Mouse (Mus musculus): Measurements from ENCODE around the gene Arl1. TPM values are rescaled to one million over a fixed set of nuclear protein-coding genes. Genes with fewer than 3 reads are reported as not detected.

The Arl1 gene
- polyA plus RNA-seq (2021): 135 TPM

DNA sequence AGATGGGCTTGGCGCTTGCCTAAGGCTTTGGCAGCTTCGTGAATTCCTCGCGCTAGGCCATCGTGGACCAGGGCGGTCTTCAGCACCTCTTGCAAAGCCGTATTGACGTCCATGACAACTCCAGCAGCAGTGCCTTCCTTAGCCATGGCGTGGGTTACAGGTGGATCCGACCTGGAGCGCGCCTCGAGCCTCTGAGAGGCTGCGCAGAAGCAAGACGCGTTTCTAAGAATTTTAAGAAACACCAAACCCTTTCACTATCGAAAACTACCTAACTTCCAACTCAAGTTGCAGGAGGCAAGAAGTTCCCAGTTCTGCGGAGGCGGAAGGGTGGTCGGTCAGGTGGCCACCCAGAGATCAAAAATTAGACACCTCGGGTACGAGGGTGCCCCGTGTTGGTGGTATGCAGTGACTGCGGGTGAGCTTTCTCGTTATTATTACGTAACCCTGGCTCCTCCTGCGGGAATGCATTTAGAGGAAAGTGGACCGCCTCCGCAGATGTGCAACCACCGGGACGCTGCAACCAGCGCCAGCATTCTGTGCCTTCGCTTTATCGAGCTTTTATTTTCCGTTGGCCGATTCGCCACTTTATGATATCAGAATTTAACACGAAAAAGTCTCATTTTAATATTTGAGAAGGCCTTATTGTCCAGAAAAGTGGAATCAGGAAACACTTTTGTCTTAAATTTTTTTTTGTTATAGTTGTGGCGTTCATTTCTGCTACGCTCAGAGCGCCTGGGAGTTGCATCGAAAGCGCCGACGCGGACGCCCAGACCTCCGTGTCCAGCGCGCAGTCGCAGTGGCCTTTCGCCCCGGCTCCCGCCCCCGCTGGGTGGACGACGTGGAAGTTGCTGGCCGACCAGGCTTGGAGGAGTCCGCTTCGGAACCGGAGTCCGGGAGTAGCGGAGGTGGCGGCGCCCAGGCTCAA is at the start of gene Arl1:
Gene Arl1, plus strand, starts transcription at position 288 of the 925 bp plus-strand sequence.
- no peaks in the 10 kb centered on the region for H3K27me3 ChIP-seq
- in situ Hi-C loops (cut with MboI; ENCODE audit: low pct_unique_long_range_greater_than_20kb): no loop called here
- ChIA-PET CTCF (no interaction called here), POLR2A (interaction anchor here (0.6 to 0.7 kb wide), 4 partner anchors 94 to 1908 kb away, joined by 3 to 5 read pairs (median 4); no protein-coding TSS in a partner anchor)
- peak; percentile 94 for ATAC-seq
- TF ChIP-seq CTCF (IDR thresholded peaks at IDR 0.05): no peak
- peak; percentile 89 for DNase-seq (ENCODE audit: low read depth, low spot score)

DNA sequence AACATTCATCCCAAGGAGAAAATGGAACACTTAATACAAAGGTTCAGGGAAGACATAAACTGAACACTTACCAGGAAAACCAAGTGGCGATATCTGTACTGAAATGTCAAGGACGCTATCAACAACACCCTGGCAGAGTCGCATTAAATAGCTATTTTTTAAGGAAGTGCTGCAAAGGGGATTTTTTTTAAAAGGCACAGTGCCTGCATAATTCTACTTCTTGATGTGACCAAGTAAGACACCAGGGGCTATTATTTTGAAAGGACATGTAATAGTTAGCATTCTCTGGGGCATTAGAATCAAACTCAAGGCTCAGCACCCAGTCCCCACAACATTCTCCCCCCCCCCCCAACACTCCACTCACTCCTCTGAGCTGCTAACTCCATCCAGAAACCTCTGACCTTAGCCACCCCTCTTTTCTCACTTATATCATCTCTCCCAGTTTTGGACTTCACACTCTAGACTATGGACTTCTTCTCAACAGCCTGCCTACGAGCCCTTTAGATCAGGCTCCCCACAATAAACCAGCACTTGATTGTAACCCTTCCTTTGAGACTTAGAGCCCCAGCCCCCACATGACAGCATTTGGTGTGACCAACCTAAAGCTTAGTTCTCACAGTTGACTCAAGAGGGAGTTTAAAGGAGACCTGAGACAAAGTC is 47.6 kb upstream of the Arl1 start:
- no peak for TF ChIP-seq CTCF (IDR thresholded peaks at IDR 0.05)
- CTCF ChIA-PET: interaction anchor here (1.6 kb wide), 1 partner anchor 9 kb away, joined by 3 read pairs; no protein-coding TSS in a partner anchor
- ATAC-seq: no peak
- no peak for DNase-seq (ENCODE audit: low read depth, low spot score)
- POLR2A ChIA-PET: interaction anchor here (0.6 kb wide), 1 partner anchor 1238 kb away, joined by 3 read pairs; no protein-coding TSS in a partner anchor
- in situ Hi-C loops (cut with MboI; ENCODE audit: low pct_unique_long_range_greater_than_20kb): no loop called here
- H3K27me3 ChIP-seq: peaks cover 13% of the 10 kb centered on the region

DNA sequence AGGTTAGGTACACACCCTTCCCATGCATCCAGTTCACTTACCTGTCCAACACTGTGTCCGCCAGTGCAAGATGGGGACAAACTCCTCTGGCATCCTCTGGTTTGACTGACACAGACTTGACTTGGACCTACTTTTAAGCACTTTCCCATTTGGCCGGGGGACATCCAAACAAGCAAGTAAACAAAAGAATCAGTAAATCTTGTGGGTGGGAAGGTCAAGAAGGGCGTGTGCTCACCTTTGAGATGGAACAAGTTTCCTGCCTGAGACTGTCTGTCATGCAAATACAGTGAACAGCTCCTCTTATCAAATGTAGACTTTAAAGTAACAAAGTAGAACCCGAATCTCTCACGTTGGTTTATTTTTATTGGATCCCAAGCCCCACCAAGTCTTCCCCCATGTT is 45.7 kb upstream of the Arl1 start, which contains the start of gene Spic:
Gene Spic, minus strand, starts transcription at position 91 of the 400 bp plus-strand sequence.
- CTCF ChIA-PET: no interaction called here
- no peak for DNase-seq (ENCODE audit: low read depth, low spot score)

DNA sequence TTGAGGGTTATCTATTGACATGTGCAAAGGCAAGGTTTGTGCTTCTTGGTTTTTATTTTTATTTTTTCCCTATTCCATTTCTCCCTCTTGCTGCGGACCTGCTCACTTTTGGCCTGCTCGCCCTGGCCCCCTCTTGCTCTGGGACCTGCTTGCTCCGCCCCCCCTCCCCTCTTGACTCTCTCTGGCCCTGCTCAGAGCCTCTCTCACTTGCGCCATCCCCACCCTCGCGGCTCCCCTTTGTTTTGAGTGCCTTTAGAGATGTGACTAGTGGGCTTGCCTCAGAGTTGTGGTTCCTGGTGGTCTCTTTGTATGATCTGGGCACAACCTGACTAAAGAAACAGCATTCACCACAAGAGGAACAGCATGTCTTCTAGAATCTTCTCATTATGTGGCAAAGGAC is 29.7 kb upstream of the Arl1 start:
- TF ChIP-seq CTCF (IDR thresholded peaks at IDR 0.05): no peak
- ChIA-PET CTCF (no interaction called here), POLR2A (no interaction called here)
- H3K27me3 ChIP-seq: peaks cover 4% of the 10 kb centered on the region
- DNase-seq (ENCODE audit: low read depth, low spot score) (no peak), ATAC-seq (no peak)
- in situ Hi-C loops (cut with MboI; ENCODE audit: low pct_unique_long_range_greater_than_20kb): no loop called here

More for the DNA sequence above, 45.7 kb upstream of the Arl1 start, which contains the start of gene Spic:
- POLR2A ChIA-PET: no interaction called here
- H3K27me3 ChIP-seq: peaks cover 11% of the 10 kb centered on the region
- no peak for ATAC-seq
- in situ Hi-C loops (cut with MboI; ENCODE audit: low pct_unique_long_range_greater_than_20kb): no loop called here
- TF ChIP-seq CTCF (IDR thresholded peaks at IDR 0.05): no peak

DNA sequence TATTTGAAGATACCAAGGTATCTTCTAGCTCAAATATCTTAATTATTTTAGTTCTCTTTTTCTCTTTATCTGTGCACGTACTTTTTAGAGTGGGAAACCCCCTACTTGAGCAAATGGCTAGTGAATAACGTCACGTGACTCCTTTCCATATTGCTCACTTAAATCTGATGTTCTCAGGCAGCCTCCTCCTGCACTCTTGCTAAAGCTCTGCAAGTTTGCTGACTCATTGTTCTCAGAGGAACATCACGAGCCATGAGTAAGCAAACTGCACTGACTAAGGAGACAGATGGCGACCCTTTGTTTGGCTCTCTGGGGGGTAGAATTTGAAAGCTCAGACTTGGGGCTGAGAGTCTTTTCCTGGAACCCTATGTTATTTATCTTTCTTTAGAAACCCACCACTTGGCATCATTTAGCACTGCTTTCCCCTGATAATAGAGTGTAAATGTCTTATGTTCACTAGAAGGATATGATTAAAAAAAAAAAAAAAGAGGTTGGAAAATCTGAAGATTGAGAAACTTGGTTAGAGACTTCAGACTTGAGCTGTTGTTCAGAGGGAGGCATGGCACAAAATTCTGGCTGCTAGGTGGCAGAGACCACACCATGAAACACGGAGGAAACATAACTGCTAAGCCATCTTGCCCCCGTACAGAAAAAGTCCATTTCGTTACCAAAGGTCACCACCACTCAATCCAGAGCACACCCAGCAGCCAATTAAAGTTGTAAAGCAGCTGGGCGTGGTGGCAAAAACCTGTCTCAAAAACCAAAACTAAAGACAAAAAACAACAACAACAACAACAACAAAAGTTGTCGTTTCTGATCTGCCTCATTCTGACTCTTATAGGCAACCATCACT is 21.8 kb upstream of the Arl1 start:
- in situ Hi-C loops (cut with MboI; ENCODE audit: low pct_unique_long_range_greater_than_20kb): no loop called here
- ATAC-seq (peak; percentile 51), DNase-seq (ENCODE audit: low read depth, low spot score) (no peak)
- ChIA-PET CTCF (interaction anchor here (1.0 kb wide), 1 partner anchor 123 kb away, joined by 3 read pairs; no protein-coding TSS in a partner anchor), POLR2A (interaction anchor here (0.6 kb wide), 1 partner anchor 167 kb away, joined by 3 read pairs; no protein-coding TSS in a partner anchor)
- no peaks in the 10 kb centered on the region for H3K27me3 ChIP-seq
- no peak for TF ChIP-seq CTCF (IDR thresholded peaks at IDR 0.05)

DNA sequence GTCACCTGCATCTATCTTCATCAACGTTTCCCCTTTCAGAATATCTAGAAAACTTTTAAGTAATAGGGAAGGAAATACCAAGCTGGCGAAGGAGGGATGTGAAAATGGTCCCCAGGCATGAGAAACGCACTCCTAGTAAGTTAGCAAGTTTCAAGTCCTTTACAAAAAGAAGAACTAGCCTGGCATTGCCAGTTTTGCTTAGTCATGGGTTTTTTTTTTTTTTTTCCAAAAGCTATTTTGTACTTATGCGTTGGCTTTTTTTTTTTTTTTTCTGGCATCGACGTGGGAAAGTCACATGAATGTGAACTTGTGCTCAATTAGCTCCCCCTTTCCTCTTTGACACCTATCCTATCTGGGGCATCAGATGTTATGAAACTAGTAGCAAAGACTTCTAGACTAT is 18.3 kb upstream of the Arl1 start:
- no peak for DNase-seq (ENCODE audit: low read depth, low spot score)

DNA sequence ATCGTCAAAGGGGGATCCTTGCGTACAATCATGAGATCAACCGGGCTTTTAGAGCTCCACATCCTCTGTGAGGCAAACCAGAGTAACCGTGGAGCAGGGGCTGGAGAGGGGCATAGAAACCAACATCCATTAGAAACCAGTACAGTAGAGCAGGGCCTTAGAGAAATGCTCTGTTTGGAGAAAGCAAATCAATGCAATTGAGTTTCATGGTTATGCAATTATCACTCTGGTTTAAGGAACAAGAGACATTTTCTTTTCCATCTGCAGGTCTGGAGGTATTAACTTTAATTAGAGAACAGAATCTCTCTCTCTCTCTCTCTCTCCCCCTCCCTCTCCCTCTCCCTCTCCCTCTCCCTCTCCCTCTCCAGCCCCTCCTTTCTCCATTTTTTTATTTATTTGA is 15.9 kb upstream of the Arl1 start:
- TF ChIP-seq CTCF (IDR thresholded peaks at IDR 0.05): no peak
- no peak for DNase-seq (ENCODE audit: low read depth, low spot score)
- ChIA-PET POLR2A (no interaction called here), CTCF (interaction anchor here (0.9 kb wide), 1 partner anchor 13 kb away, joined by 3 read pairs; no protein-coding TSS in a partner anchor)
- no peak for ATAC-seq
- in situ Hi-C loops (cut with MboI; ENCODE audit: low pct_unique_long_range_greater_than_20kb): no loop called here
- H3K27me3 ChIP-seq: no peaks in the 10 kb centered on the region

More for the DNA sequence above, 18.3 kb upstream of the Arl1 start:
- no peak for TF ChIP-seq CTCF (IDR thresholded peaks at IDR 0.05)
- CTCF ChIA-PET: no interaction called here
- in situ Hi-C loops (cut with MboI; ENCODE audit: low pct_unique_long_range_greater_than_20kb): no loop called here
- no peaks in the 10 kb centered on the region for H3K27me3 ChIP-seq
- POLR2A ChIA-PET: no interaction called here
- no peak for ATAC-seq

DNA sequence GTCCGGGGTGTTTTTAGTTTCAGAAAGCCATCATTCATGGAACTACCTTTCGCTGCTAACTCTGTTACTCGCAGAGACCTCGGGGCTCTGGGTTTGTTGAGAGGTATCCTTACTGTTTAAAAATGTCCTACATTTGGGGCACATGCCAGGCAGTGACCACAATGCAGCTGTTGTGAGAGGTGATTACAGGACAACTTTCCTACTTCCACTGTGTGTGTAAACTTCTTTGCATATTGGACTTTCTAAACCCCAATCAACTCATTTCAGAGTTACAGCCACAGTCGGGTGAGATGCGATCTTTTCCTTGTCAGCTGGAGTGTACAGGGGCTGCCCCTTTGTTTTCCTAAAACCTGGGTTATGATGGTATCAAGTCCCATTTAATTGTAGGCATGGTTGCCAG is 15.0 kb upstream of the Arl1 start:
- ChIA-PET CTCF (no interaction called here), POLR2A (no interaction called here)
- DNase-seq (ENCODE audit: low read depth, low spot score) (no peak), ATAC-seq (no peak)
- no peak for TF ChIP-seq CTCF (IDR thresholded peaks at IDR 0.05)
- in situ Hi-C loops (cut with MboI; ENCODE audit: low pct_unique_long_range_greater_than_20kb): no loop called here
- peaks cover 2% of the 10 kb centered on the region for H3K27me3 ChIP-seq

DNA sequence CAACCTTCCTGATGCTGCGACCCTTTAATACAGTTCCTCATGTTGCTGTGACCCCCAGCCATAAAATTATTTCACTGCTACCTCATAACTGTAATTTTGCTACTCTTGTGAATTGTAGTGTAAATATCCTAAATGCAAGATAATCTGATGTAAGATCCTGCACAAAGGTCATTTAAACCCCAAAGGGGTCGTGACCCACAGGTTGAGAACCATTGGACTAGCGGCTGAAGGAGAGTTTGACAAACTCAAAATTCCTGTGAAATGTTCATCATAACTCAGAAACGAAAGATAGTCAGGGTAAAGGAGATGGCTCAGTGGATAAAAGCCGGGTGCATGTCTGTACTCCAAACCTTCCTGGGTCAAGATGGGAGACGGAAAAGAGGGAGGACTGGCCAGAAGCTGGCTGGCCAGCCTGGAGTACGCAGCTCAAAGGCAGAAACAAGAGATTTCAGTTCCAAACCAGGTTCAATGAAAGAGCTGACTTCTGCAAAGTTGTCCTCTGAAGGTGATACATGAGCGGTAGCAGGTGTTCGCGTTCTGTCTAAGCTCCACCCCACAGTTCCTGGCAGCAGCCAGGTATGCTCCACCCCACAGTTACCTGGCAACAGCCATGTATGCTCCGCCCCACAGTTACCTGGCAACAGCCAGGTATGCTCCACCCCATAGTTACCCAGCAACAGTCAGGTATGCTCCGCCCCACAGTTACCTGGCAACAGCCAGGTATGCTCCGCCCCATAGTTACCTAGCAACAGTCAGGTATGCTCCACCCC is 13.5 kb upstream of the Arl1 start:
- ChIA-PET CTCF (no interaction called here), POLR2A (no interaction called here)
- no peak for ATAC-seq
- no peak for TF ChIP-seq CTCF (IDR thresholded peaks at IDR 0.05)
- in situ Hi-C loops (cut with MboI; ENCODE audit: low pct_unique_long_range_greater_than_20kb): no loop called here
- H3K27me3 ChIP-seq: peaks cover 14% of the 10 kb centered on the region
- no peak for DNase-seq (ENCODE audit: low read depth, low spot score)

DNA sequence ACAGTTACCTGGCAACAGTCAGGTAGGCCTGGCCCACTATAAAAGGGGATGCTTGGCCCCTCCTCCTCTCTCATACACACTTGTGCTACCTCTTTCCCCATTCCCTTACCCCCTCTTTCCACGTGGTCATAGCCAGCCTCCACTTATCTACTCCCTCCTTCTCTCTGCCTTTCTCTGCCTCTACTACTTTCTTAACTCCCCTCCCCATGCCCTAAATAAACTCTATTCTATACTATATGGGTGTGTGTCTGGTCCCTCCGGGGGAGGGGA is 13.0 kb upstream of the Arl1 start:
- in situ Hi-C loops (cut with MboI; ENCODE audit: low pct_unique_long_range_greater_than_20kb): no loop called here
- DNase-seq (ENCODE audit: low read depth, low spot score): no peak
- no peak for ATAC-seq
- H3K27me3 ChIP-seq: peaks cover 14% of the 10 kb centered on the region
- TF ChIP-seq CTCF (IDR thresholded peaks at IDR 0.05): no peak
- ChIA-PET CTCF (no interaction called here), POLR2A (no interaction called here)

Data from Patski (cell line).